Mouse (Mus musculus): ENCODE data around the gene Il6ra. TPM values are rescaled to one million over a fixed set of nuclear protein-coding genes. Genes with fewer than 3 reads are reported as not detected.
"Not testable (repeated sequence)": the region's sequence is repeated elsewhere in the genome, so short reads cannot be mapped to it uniquely, and the experiment has no call there.

Gene Il6ra
- polyA plus RNA-seq, 1 experiment from 2014 or later = 0.47 TPM

- no peaks in the 10 kb centered on the region for H3K27me3 ChIP-seq (replicated peaks)
- WGBS = 55% methylated on average over 6 of the region's 6 CpGs
- no peak overlapping the region for H3K27ac ChIP-seq (ENCODE audit: poor library complexity, severe bottlenecking)
- H3K36me3 ChIP-seq = no peaks in the 10 kb centered on the region
- ATAC-seq (ENCODE audit: insufficient number of reproducible peaks, low FRiP score) = no peak
- H3K4me1 ChIP-seq (replicated peaks) = peaks cover 31% of the 10 kb centered on the region
- no peak overlapping the region for H3K9ac ChIP-seq
- H3K4me3 ChIP-seq = no peak overlapping the region
- H3K4me2 ChIP-seq = no peak overlapping the region
- H3K9me3 ChIP-seq (replicated peaks) = no peaks in the 10 kb centered on the region
These were observed 48.0 kb downstream of the Il6ra start for GRCm38 (mm10) chr3:89865020-89865419.

- ATAC-seq (ENCODE audit: insufficient number of reproducible peaks, low FRiP score) = no peak
- Histone ChIP-seq H3K27me3 (replicated peaks) (no peaks in the 10 kb centered on the region), H3K9me3 (replicated peaks) (no peaks in the 10 kb centered on the region), H3K36me3 (no peaks in the 10 kb centered on the region), H3K9ac (no peak overlapping the region), H3K4me1 (replicated peaks) (peaks cover 24% of the 10 kb centered on the region), H3K27ac (ENCODE audit: poor library complexity, severe bottlenecking) (no peak overlapping the region), H3K4me2 (no peak overlapping the region), H3K4me3 (no peak overlapping the region)
- 65% methylated on average over 9 of the region's 9 CpGs for WGBS
These were observed 49.1 kb downstream of the Il6ra start for GRCm38 (mm10) chr3:89863716-89864509.

GRCm38 (mm10) chr3:89863276-89863675, 49.7 kb downstream of the Il6ra start:
- H3K36me3 ChIP-seq; ATAC-seq (ENCODE audit: insufficient number of reproducible peaks, low FRiP score); H3K27me3 ChIP-seq (replicated peaks); H3K4me2 ChIP-seq; H3K9ac ChIP-seq; H3K27ac ChIP-seq (ENCODE audit: poor library complexity, severe bottlenecking); H3K4me3 ChIP-seq; H3K9me3 ChIP-seq (replicated peaks): not testable (repeated sequence)
- 83% methylated on average over 3 of the region's 3 CpGs for WGBS
- H3K4me1 ChIP-seq (replicated peaks) = peaks cover 18% of the 10 kb centered on the region

- ATAC-seq (ENCODE audit: insufficient number of reproducible peaks, low FRiP score) = no peak
- Histone ChIP-seq H3K4me2 (no peak overlapping the region), H3K9ac (no peak overlapping the region), H3K4me1 (replicated peaks) (peaks cover 15% of the 10 kb centered on the region), H3K9me3 (replicated peaks) (0 out of 2 replicates have a peak, but pooled peaks cover 3% of the 10 kb centered on the region), H3K4me3 (no peak overlapping the region), H3K36me3 (0 out of 2 replicates have a peak, but pooled peaks cover 4% of the 10 kb centered on the region), H3K27ac (ENCODE audit: poor library complexity, severe bottlenecking) (no peak overlapping the region), H3K27me3 (replicated peaks) (no peaks in the 10 kb centered on the region)
- 56% methylated on average over 8 of the region's 8 CpGs for WGBS
These were observed 50.7 kb downstream of the Il6ra start for GRCm38 (mm10) chr3:89862182-89862761.

- H3K36me3 ChIP-seq = peaks cover 9% of the 10 kb centered on the region; the same call in 1 of the 2 replicates
- no peak overlapping the region for H3K4me2 ChIP-seq
- ATAC-seq (ENCODE audit: insufficient number of reproducible peaks, low FRiP score) = no peak
- no peak overlapping the region for H3K9ac ChIP-seq
- WGBS = 26% methylated on average over 4 of the region's 4 CpGs
- H3K4me1 ChIP-seq (replicated peaks) = peaks cover 15% of the 10 kb centered on the region
- 0 out of 2 replicates have a peak, but pooled peaks cover 5% of the 10 kb centered on the region for H3K9me3 ChIP-seq (replicated peaks)
- no peak overlapping the region for H3K4me3 ChIP-seq
- no peaks in the 10 kb centered on the region for H3K27me3 ChIP-seq (replicated peaks)
- no peak overlapping the region for H3K27ac ChIP-seq (ENCODE audit: poor library complexity, severe bottlenecking)
These were observed 51.9 kb downstream of the Il6ra start for GRCm38 (mm10) chr3:89861070-89861469.

- Histone ChIP-seq H3K27ac (ENCODE audit: poor library complexity, severe bottlenecking) (no peak overlapping the region), H3K4me3 (no peak overlapping the region), H3K9ac (no peak overlapping the region), H3K27me3 (replicated peaks) (no peaks in the 10 kb centered on the region), H3K36me3 (peaks cover 13% of the 10 kb centered on the region; the same call in 1 of the 2 replicates), H3K4me2 (no peak overlapping the region), H3K9me3 (replicated peaks) (0 out of 2 replicates have a peak, but pooled peaks cover 5% of the 10 kb centered on the region), H3K4me1 (replicated peaks) (peaks cover 14% of the 10 kb centered on the region)
- no peak for ATAC-seq (ENCODE audit: insufficient number of reproducible peaks, low FRiP score)
- WGBS = 88% methylated on average over 3 of the region's 3 CpGs
These were observed 52.7 kb downstream of the Il6ra start for GRCm38 (mm10) chr3:89860343-89860742.

- Histone ChIP-seq H3K9me3 (replicated peaks) (0 out of 2 replicates have a peak, but pooled peaks cover 5% of the 10 kb centered on the region), H3K27ac (ENCODE audit: poor library complexity, severe bottlenecking) (no peak overlapping the region), H3K9ac (no peak overlapping the region), H3K4me2 (no peak overlapping the region), H3K4me1 (replicated peaks) (peaks cover 10% of the 10 kb centered on the region), H3K36me3 (peaks cover 13% of the 10 kb centered on the region; the same call in 1 of the 2 replicates), H3K27me3 (replicated peaks) (no peaks in the 10 kb centered on the region), H3K4me3 (no peak overlapping the region)
- WGBS = 55% methylated on average over 3 of the region's 3 CpGs
- ATAC-seq (ENCODE audit: insufficient number of reproducible peaks, low FRiP score) = no peak
These were observed 53.1 kb downstream of the Il6ra start for GRCm38 (mm10) chr3:89859936-89860335.

GRCm38 (mm10) chr3:89858888-89859287, 54.1 kb downstream of the Il6ra start:
- H3K27ac ChIP-seq (ENCODE audit: poor library complexity, severe bottlenecking) = no peak overlapping the region
- 73% methylated on average over 8 of the region's 8 CpGs for WGBS

GRCm38 (mm10) chr3:89858123-89858522, 54.9 kb downstream of the Il6ra start:
- Histone ChIP-seq H3K27ac (ENCODE audit: poor library complexity, severe bottlenecking) (no peak overlapping the region), H3K4me2 (no peak overlapping the region), H3K9me3 (replicated peaks) (0 out of 2 replicates have a peak, but pooled peaks cover 5% of the 10 kb centered on the region), H3K9ac (no peak overlapping the region), H3K4me3 (no peak overlapping the region), H3K36me3 (peaks cover 13% of the 10 kb centered on the region; the same call in 1 of the 2 replicates), H3K4me1 (replicated peaks) (peaks cover 7% of the 10 kb centered on the region; the same call in 1 of the 2 replicates), H3K27me3 (replicated peaks) (no peaks in the 10 kb centered on the region)
- 17% methylated on average over 4 of the region's 4 CpGs for WGBS
- ATAC-seq (ENCODE audit: insufficient number of reproducible peaks, low FRiP score) = no peak

More at GRCm38 (mm10) chr3:89858888-89859287, 54.1 kb downstream of the Il6ra start:
- Histone ChIP-seq H3K4me1 (replicated peaks) (peaks cover 7% of the 10 kb centered on the region; the same call in 1 of the 2 replicates), H3K27me3 (replicated peaks) (no peaks in the 10 kb centered on the region), H3K4me2 (no peak overlapping the region), H3K4me3 (no peak overlapping the region), H3K9ac (no peak overlapping the region), H3K36me3 (peaks cover 13% of the 10 kb centered on the region; the same call in 1 of the 2 replicates), H3K9me3 (replicated peaks) (0 out of 2 replicates have a peak, but pooled peaks cover 5% of the 10 kb centered on the region)
- no peak for ATAC-seq (ENCODE audit: insufficient number of reproducible peaks, low FRiP score)

GRCm38 (mm10) chr3:89857353-89857752, 55.6 kb downstream of the Il6ra start:
- H3K27ac ChIP-seq (ENCODE audit: poor library complexity, severe bottlenecking) = no peak overlapping the region
- WGBS = 85% methylated on average over 3 of the region's 3 CpGs

GRCm38 (mm10) chr3:89853752-89854151, 59.2 kb downstream of the Il6ra start:
- Histone ChIP-seq H3K27me3 (replicated peaks) (no peaks in the 10 kb centered on the region), H3K36me3 (peaks cover 17% of the 10 kb centered on the region), H3K9ac (no peak overlapping the region), H3K9me3 (replicated peaks) (0 out of 2 replicates have a peak, but pooled peaks cover 5% of the 10 kb centered on the region), H3K4me2 (no peak overlapping the region), H3K27ac (ENCODE audit: poor library complexity, severe bottlenecking) (peak overlapping the region; percentile 78), H3K4me1 (replicated peaks) (no peaks in the 10 kb centered on the region), H3K4me3 (no peak overlapping the region)
- WGBS = 59% methylated on average over 5 of the region's 5 CpGs
- ATAC-seq (ENCODE audit: insufficient number of reproducible peaks, low FRiP score) = peak; percentile 58; the same call in 1 of the 2 replicates

More at GRCm38 (mm10) chr3:89857353-89857752, 55.6 kb downstream of the Il6ra start:
- no peaks in the 10 kb centered on the region for H3K27me3 ChIP-seq (replicated peaks)
- H3K9ac ChIP-seq = no peak overlapping the region
- H3K4me3 ChIP-seq = no peak overlapping the region
- H3K4me1 ChIP-seq (replicated peaks) = peaks cover 7% of the 10 kb centered on the region; the same call in 1 of the 2 replicates
- H3K9me3 ChIP-seq (replicated peaks) = 0 out of 2 replicates have a peak, but pooled peaks cover 5% of the 10 kb centered on the region
- peaks cover 14% of the 10 kb centered on the region; the same call in 1 of the 2 replicates for H3K36me3 ChIP-seq
- H3K4me2 ChIP-seq = no peak overlapping the region
- no peak for ATAC-seq (ENCODE audit: insufficient number of reproducible peaks, low FRiP score)

Data from heart, embryonic 12.5 days (tissue).